Mouse (Mus musculus) midbrain, embryonic 11.5 days (tissue): ENCODE data around the gene Begain. TPM values are rescaled to one million over a fixed set of nuclear protein-coding genes. Genes with fewer than 3 reads are reported as not detected.

Experiments used
- ATAC-seq: fragments of 200-750 bp; cut with Nextera tagmentation; 2 replicates; pipeline ENCODE4 v1.8.0; 2017; ENCODE audit warnings: moderate TSS enrichment, moderate library complexity; ENCODE audit not compliant: low FRiP score
- DNase-seq: peaks from one replicate; pipeline ENCODE4 v3.0.0; 2015; ENCODE audit warnings: low spot score; ENCODE audit errors: missing footprints
- H3K27ac ChIP-seq: fragments of 300-500 bp; sonication (generic); 2 replicates; pipeline ENCODE4 v1.5.1; 2014; ENCODE audit warnings: low read depth, low read length
- H3K27me3 ChIP-seq: fragments of 300-500 bp; sonication (generic); 2 replicates; pipeline ENCODE4 v1.6.1; 2014; ENCODE audit warnings: mild to moderate bottlenecking, low read length, moderate library complexity, mixed read lengths; ENCODE audit not compliant: control insufficient read depth, insufficient read depth
- H3K36me3 ChIP-seq: fragments of 300-500 bp; sonication (generic); 2 replicates; pipeline ENCODE4 v1.6.1; 2014; ENCODE audit warnings: mild to moderate bottlenecking, low read length, moderate library complexity, mixed read lengths; ENCODE audit not compliant: control insufficient read depth, insufficient read depth
- H3K4me1 ChIP-seq: fragments of 300-500 bp; sonication (generic); 2 replicates; pipeline ENCODE4 v1.6.1; 2014; ENCODE audit warnings: low read length; ENCODE audit not compliant: control insufficient read depth, insufficient read depth
- H3K4me2 ChIP-seq: fragments of 300-500 bp; sonication (generic); 2 replicates; pipeline ENCODE4 v1.6.1; 2014; ENCODE audit warnings: mild to moderate bottlenecking, moderate library complexity
- H3K4me3 ChIP-seq: fragments of 300-500 bp; sonication (generic); 2 replicates; pipeline ENCODE4 v1.5.1; 2014; ENCODE audit warnings: low read depth, low read length
- H3K9ac ChIP-seq: fragments of 300-500 bp; sonication (generic); 2 replicates; pipeline ENCODE4 v1.6.1; 2014; ENCODE audit warnings: low read length
- H3K9me3 ChIP-seq: fragments of 300-500 bp; sonication (generic); 2 replicates; pipeline ENCODE4 v1.6.1; 2016; ENCODE audit warnings: low read length; ENCODE audit not compliant: control insufficient read depth
- WGBS: fragments of 180-500 bp; shearing (Covaris S2); extraction: QIAGEN DNeasy Blood & Tissue Kit; methylation state at CpG from one replicate; pipeline ENCODE4 v1.1.7; 2014; 5-methylcytosine and 5-hydroxymethylcytosine counted together
- polyA plus RNA-seq: library from polyadenylated mRNA; unstranded; fragments of >200 nt; fragmentation: Nextera tagmentation; extraction: Ambion mirVana; gene quantifications from 2 replicates; pipeline ENCODE4 v1.2.1, GENCODE M21; 2014

Begain gene
- polyA plus RNA-seq, 1 experiment from 2014 or later = 9.3 TPM

DNA sequence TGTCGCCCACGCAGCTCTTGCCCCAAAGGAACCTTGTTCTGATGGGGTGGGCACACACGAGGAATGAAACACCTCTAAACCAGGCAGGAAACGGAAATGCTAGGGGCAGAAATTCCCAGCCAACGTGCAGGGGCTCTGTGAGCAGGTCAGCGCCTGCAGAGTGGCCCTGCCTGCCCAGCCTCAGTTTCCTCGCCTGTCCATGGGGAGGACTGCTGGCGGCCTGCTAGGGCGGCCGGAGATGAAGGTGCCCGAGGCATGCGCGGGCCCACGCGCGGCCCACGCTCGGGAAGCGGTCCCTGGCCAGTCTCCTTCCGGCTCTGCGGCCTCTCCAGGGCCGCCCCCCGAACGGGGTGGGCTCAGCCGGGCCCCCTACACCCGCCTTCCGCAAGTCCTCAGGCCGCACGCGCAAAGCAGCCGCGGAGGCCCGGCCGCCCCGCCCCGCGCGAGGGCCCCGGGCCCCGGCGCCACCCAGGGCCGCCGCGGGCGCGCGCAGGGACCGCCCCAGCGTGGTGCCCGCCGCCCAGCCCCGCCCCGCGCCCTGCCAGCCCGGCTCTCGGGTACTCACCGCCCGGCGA, 369 bp downstream of the Begain start:
- Histone ChIP-seq H3K4me2 (peak overlapping the region; percentile 85), H3K4me3 (peak overlapping the region; percentile 63), H3K27me3 (no peaks in the 10 kb centered on the region), H3K36me3 (no peaks in the 10 kb centered on the region), H3K9ac (peak overlapping the region; percentile 79), H3K4me1 (peaks cover 5% of the 10 kb centered on the region; the same call in 1 of the 2 replicates), H3K27ac (no peak overlapping the region), H3K9me3 (no peaks in the 10 kb centered on the region)
- 3% methylated on average over 29 of the region's 59 CpGs for WGBS
- DNase-seq (no peak), ATAC-seq (peak; percentile 90)

GRCm38 (mm10) chr12:109058660-109059059, 9.4 kb downstream of the Begain start:
- DNase-seq (no peak), ATAC-seq (no peak)
- Histone ChIP-seq H3K4me1 (peaks cover 8% of the 10 kb centered on the region), H3K27me3 (peaks cover 16% of the 10 kb centered on the region), H3K4me3 (no peak overlapping the region), H3K36me3 (no peaks in the 10 kb centered on the region), H3K9ac (no peak overlapping the region), H3K27ac (no peak overlapping the region), H3K4me2 (no peak overlapping the region), H3K9me3 (no peaks in the 10 kb centered on the region)
- WGBS = 78% methylated on average over 8 of the region's 8 CpGs

GRCm38 (mm10) chr12:109057736-109058135, 10.3 kb downstream of the Begain start:
- WGBS = 76% methylated on average over 4 of the region's 4 CpGs
- no peak overlapping the region for H3K9ac ChIP-seq
- no peak overlapping the region for H3K4me2 ChIP-seq
- DNase-seq = no peak
- ATAC-seq = no peak
- H3K27ac ChIP-seq = no peak overlapping the region
- no peak overlapping the region for H3K4me3 ChIP-seq
- H3K36me3 ChIP-seq = no peaks in the 10 kb centered on the region
- peaks cover 17% of the 10 kb centered on the region for H3K4me1 ChIP-seq
- peaks cover 25% of the 10 kb centered on the region for H3K27me3 ChIP-seq
- H3K9me3 ChIP-seq = no peaks in the 10 kb centered on the region

GRCm38 (mm10) chr12:109053020-109053806, 14.8 kb downstream of the Begain start:
- peaks cover 23% of the 10 kb centered on the region for H3K4me1 ChIP-seq
- H3K27me3 ChIP-seq = peaks cover 41% of the 10 kb centered on the region
- DNase-seq = peak; percentile 95
- WGBS = under 1% methylated on average over 88 of the region's 105 CpGs
- H3K4me3 ChIP-seq = peak overlapping the region; percentile 51
- H3K36me3 ChIP-seq = no peaks in the 10 kb centered on the region
- H3K9me3 ChIP-seq = no peaks in the 10 kb centered on the region
- H3K4me2 ChIP-seq = peak overlapping the region; percentile 91
- H3K9ac ChIP-seq = peak overlapping the region; percentile 60
- peak; percentile 24 for ATAC-seq
- H3K27ac ChIP-seq = no peak overlapping the region

- no peak overlapping the region for H3K9ac ChIP-seq
- no peak overlapping the region for H3K27ac ChIP-seq
- ATAC-seq = no peak
- no peak overlapping the region for H3K4me2 ChIP-seq
- H3K4me3 ChIP-seq = no peak overlapping the region
- DNase-seq = no peak
- H3K9me3 ChIP-seq = no peaks in the 10 kb centered on the region
- no peaks in the 10 kb centered on the region for H3K36me3 ChIP-seq
- H3K27me3 ChIP-seq = peaks cover 37% of the 10 kb centered on the region
- H3K4me1 ChIP-seq = peaks cover 21% of the 10 kb centered on the region
- WGBS = 89% methylated on average over 4 of the region's 4 CpGs
Measured at GRCm38 (mm10) chr12:109049949-109050348, 18.1 kb downstream of the Begain start.

- Histone ChIP-seq H3K27me3 (no peaks in the 10 kb centered on the region), H3K9me3 (no peaks in the 10 kb centered on the region), H3K4me3 (no peak overlapping the region), H3K9ac (no peak overlapping the region), H3K4me1 (no peaks in the 10 kb centered on the region), H3K27ac (no peak overlapping the region), H3K36me3 (no peaks in the 10 kb centered on the region), H3K4me2 (no peak overlapping the region)
- no peak for DNase-seq
- WGBS = 88% methylated on average over 7 of the region's 7 CpGs
- no peak for ATAC-seq
Measured at GRCm38 (mm10) chr12:109045581-109045980, 22.4 kb downstream of the Begain start.

- H3K36me3 ChIP-seq = no peaks in the 10 kb centered on the region
- H3K4me2 ChIP-seq = no peak overlapping the region
- H3K27me3 ChIP-seq = no peaks in the 10 kb centered on the region
- no peak overlapping the region for H3K4me3 ChIP-seq
- WGBS = 23% methylated on average over 5 of the region's 5 CpGs
- DNase-seq (no peak), ATAC-seq (peak; percentile 34; the same call in 1 of the 2 replicates)
- H3K9me3 ChIP-seq = no peaks in the 10 kb centered on the region
- no peak overlapping the region for H3K9ac ChIP-seq
- no peaks in the 10 kb centered on the region for H3K4me1 ChIP-seq
- H3K27ac ChIP-seq = no peak overlapping the region
Measured at GRCm38 (mm10) chr12:109044497-109044896, 23.5 kb downstream of the Begain start.

GRCm38 (mm10) chr12:109039311-109039710, 28.7 kb downstream of the Begain start:
- H3K27ac ChIP-seq = no peak overlapping the region
- WGBS = 85% methylated on average over 7 of the region's 7 CpGs
- DNase-seq = no peak
- H3K36me3 ChIP-seq = no peaks in the 10 kb centered on the region
- H3K9ac ChIP-seq = no peak overlapping the region
- H3K9me3 ChIP-seq = no peaks in the 10 kb centered on the region
- H3K4me2 ChIP-seq = no peak overlapping the region
- H3K27me3 ChIP-seq = no peaks in the 10 kb centered on the region
- H3K4me3 ChIP-seq = no peak overlapping the region
- peaks cover 12% of the 10 kb centered on the region for H3K4me1 ChIP-seq
- no peak for ATAC-seq

GRCm38 (mm10) chr12:109038179-109038819, 29.7 kb downstream of the Begain start:
- peak overlapping the region; percentile 10; the same call in 1 of the 2 replicates for H3K4me2 ChIP-seq
- peaks cover 4% of the 10 kb centered on the region for H3K27me3 ChIP-seq
- DNase-seq (peak; percentile 84), ATAC-seq (peak; percentile 63)
- H3K9ac ChIP-seq = peak overlapping the region; percentile 10; the same call in 1 of the 2 replicates
- no peaks in the 10 kb centered on the region for H3K36me3 ChIP-seq
- H3K27ac ChIP-seq = peak overlapping the region; percentile 47
- no peak overlapping the region for H3K4me3 ChIP-seq
- no peaks in the 10 kb centered on the region for H3K9me3 ChIP-seq
- peaks cover 12% of the 10 kb centered on the region for H3K4me1 ChIP-seq
- WGBS = 29% methylated on average over 14 of the region's 14 CpGs
